Mouse (Mus musculus) myocyte (in vitro differentiated cells): ENCODE measurements at regions not wholly inside any gene's neighbourhood (a gene's known extent, or its start where the extent isn't known, plus 50 kb on each side); places are given as distances from the start of the nearest gene placed in this dataset.

Experiments used
- H3K27me3 ChIP-seq: one replicate; pipeline ENCODE4 v1.6.1; 2011; ENCODE audit not compliant: control insufficient read depth, insufficient read depth, insufficient read length
- H3K36me3 ChIP-seq: one replicate; pipeline ENCODE4 v1.6.1; 2011; ENCODE audit not compliant: control insufficient read depth, insufficient read depth
- H3K4me2 ChIP-seq: one replicate; pipeline ENCODE4 v1.6.1; 2011; ENCODE audit warnings: low read depth, control low read depth
- H3K4me3 ChIP-seq: one replicate; pipeline ENCODE4 v1.5.1; 2011; ENCODE audit warnings: mild to moderate bottlenecking, control low read depth, moderate library complexity
- H3K79me2 ChIP-seq: one replicate; pipeline ENCODE4 v1.6.1; 2011; ENCODE audit not compliant: control insufficient read depth, insufficient read depth
- H3ac ChIP-seq: one replicate; pipeline ENCODE4 v1.6.1; 2011; ENCODE audit not compliant: control insufficient read depth, insufficient read length
- CEBPB ChIP-seq: IDR thresholded peaks from 2 replicates; pipeline ENCODE4 v1.6.1; 2011; ENCODE audit warnings: mild to moderate bottlenecking, moderate library complexity; ENCODE audit not compliant: poor library complexity, insufficient read depth, severe bottlenecking
- E2F4 ChIP-seq: IDR thresholded peaks from one replicate; pipeline ENCODE4 v1.6.1; 2011; ENCODE audit warnings: mild to moderate bottlenecking, control low read depth, moderate library complexity; ENCODE audit not compliant: insufficient read depth
- MAX ChIP-seq: IDR thresholded peaks from one replicate; pipeline ENCODE4 v1.6.1; 2011; ENCODE audit warnings: low read depth, mild to moderate bottlenecking, control low read depth
- MYOD1 ChIP-seq, 3 experiments: IDR thresholded peaks; one replicate each; pipeline ENCODE4 v1.6.1; 2011; ENCODE audit warnings: control low read depth in 2 of 3, low read depth in 2 of 3, mild to moderate bottlenecking in 2 of 3, moderate library complexity in 1 of 3; ENCODE audit not compliant: insufficient read length in 2 of 3, control insufficient read depth in 1 of 3
- MYOG ChIP-seq, 3 experiments: IDR thresholded peaks; one replicate each; pipeline ENCODE4 v1.6.1; 2011; ENCODE audit warnings: control low read depth in 2 of 3, low read depth in 2 of 3, mild to moderate bottlenecking in 2 of 3; ENCODE audit not compliant: insufficient read length in 2 of 3, control insufficient read depth in 1 of 3, insufficient read depth in 1 of 3
- POLR2A ChIP-seq: IDR thresholded peaks from one replicate; pipeline ENCODE4 v1.6.1; 2011; ENCODE audit warnings: low read depth, mild to moderate bottlenecking, control low read depth, moderate library complexity; ENCODE audit not compliant: insufficient read length
- POLR2AphosphoS2 ChIP-seq: IDR thresholded peaks from one replicate; pipeline ENCODE4 v1.6.1; 2011; ENCODE audit warnings: low read depth, control low read depth; ENCODE audit not compliant: insufficient read length
- REST ChIP-seq: IDR thresholded peaks from one replicate; pipeline ENCODE4 v1.6.1; 2011; ENCODE audit warnings: mild to moderate bottlenecking, control low read depth, moderate library complexity; ENCODE audit not compliant: insufficient read depth, insufficient read length
- SRF ChIP-seq: IDR thresholded peaks from one replicate; pipeline ENCODE4 v1.6.1; 2011; ENCODE audit warnings: low read depth; ENCODE audit not compliant: control insufficient read depth, insufficient read length
- TCF12 ChIP-seq: IDR thresholded peaks from one replicate; pipeline ENCODE4 v1.6.1; 2011; ENCODE audit warnings: mild to moderate bottlenecking, control low read depth; ENCODE audit not compliant: poor library complexity, insufficient read depth, severe bottlenecking
- TCF3 ChIP-seq: IDR thresholded peaks from one replicate; pipeline ENCODE4 v1.6.1; 2011; ENCODE audit warnings: low read depth, control low read depth; ENCODE audit not compliant: insufficient read length
- USF1 ChIP-seq: IDR thresholded peaks from one replicate; pipeline ENCODE4 v1.6.1; 2011; ENCODE audit warnings: low read depth, mild to moderate bottlenecking, control low read depth, moderate library complexity

GRCm38 (mm10) chr1:130524744-130525143 lies 62.2 kb upstream of the Cd55 start:
- no peak for TF ChIP-seq CEBPB
- no peak for TF ChIP-seq POLR2A
- no peak for TF ChIP-seq POLR2AphosphoS2
- no peak for TF ChIP-seq MAX
- no peak for TF ChIP-seq SRF
- Histone ChIP-seq H3K27me3 (no peaks in the 10 kb centered on the region), H3K4me3 (no peak overlapping the region), H3K36me3 (no peaks in the 10 kb centered on the region), H3K79me2 (no peaks in the 10 kb centered on the region), H3K4me2 (no peak overlapping the region), H3ac (no peak overlapping the region)

- H3K79me2 ChIP-seq = no peaks in the 10 kb centered on the region
- no peaks in the 10 kb centered on the region for H3K36me3 ChIP-seq
- TF ChIP-seq POLR2A (no peak), POLR2AphosphoS2 (no peak), SRF (no peak), MYOD1 (IDR thresholded peaks at IDR 0.05; ENCODE audit: control insufficient read depth in 1 of 3, insufficient read length in 2 of 3, low read depth in 2 of 3) (no peak), MYOG (IDR thresholded peaks at IDR 0.05; ENCODE audit: control insufficient read depth in 1 of 3, insufficient read depth in 1 of 3, insufficient read length in 2 of 3, low read depth in 2 of 3) (no peak), E2F4 (no peak), REST (no peak), MAX (no peak), TCF3 (no peak), TCF12 (no peak), CEBPB (no peak), USF1 (no peak)
- no peak overlapping the region for H3K4me2 ChIP-seq
- H3ac ChIP-seq = no peak overlapping the region
- no peaks in the 10 kb centered on the region for H3K27me3 ChIP-seq
- no peak overlapping the region for H3K4me3 ChIP-seq
Observed at GRCm38 (mm10) chr1:130517868-130518267, 55.3 kb upstream of the Cd55 start.

- H3K4me2 ChIP-seq = peak overlapping the region; percentile 24
- H3ac ChIP-seq = no peak overlapping the region
- no peak for TF ChIP-seq MYOG (IDR thresholded peaks at IDR 0.05; ENCODE audit: control insufficient read depth in 1 of 3, insufficient read depth in 1 of 3, insufficient read length in 2 of 3, low read depth in 2 of 3)
- TF ChIP-seq POLR2AphosphoS2 = no peak
- no peak for TF ChIP-seq REST
- TF ChIP-seq POLR2A = no peak
- TF ChIP-seq MYOD1 (IDR thresholded peaks at IDR 0.05; ENCODE audit: control insufficient read depth in 1 of 3, insufficient read length in 2 of 3, low read depth in 2 of 3) = no peak
- no peak for TF ChIP-seq E2F4
- TF ChIP-seq SRF = no peak
- TF ChIP-seq TCF12 = no peak
- no peak for TF ChIP-seq TCF3
- no peak for TF ChIP-seq USF1
- no peak for TF ChIP-seq MAX
- no peak for TF ChIP-seq CEBPB
Observed at GRCm38 (mm10) chr1:130516641-130517040, 54.1 kb upstream of the Cd55 start.

GRCm38 (mm10) chr1:130515316-130515715 lies 52.8 kb upstream of the Cd55 start:
- no peak overlapping the region for H3ac ChIP-seq
- H3K36me3 ChIP-seq = no peaks in the 10 kb centered on the region
- H3K4me2 ChIP-seq = no peak overlapping the region
- H3K79me2 ChIP-seq = no peaks in the 10 kb centered on the region
- no peaks in the 10 kb centered on the region for H3K27me3 ChIP-seq
- no peak overlapping the region for H3K4me3 ChIP-seq
- TF ChIP-seq SRF = no peak
- no peak for TF ChIP-seq MYOG (IDR thresholded peaks at IDR 0.05; ENCODE audit: control insufficient read depth in 1 of 3, insufficient read depth in 1 of 3, insufficient read length in 2 of 3, low read depth in 2 of 3)
- no peak for TF ChIP-seq MAX
- TF ChIP-seq USF1 = no peak
- TF ChIP-seq TCF12 = no peak
- TF ChIP-seq CEBPB = no peak
- TF ChIP-seq POLR2AphosphoS2 = no peak
- TF ChIP-seq MYOD1 (IDR thresholded peaks at IDR 0.05; ENCODE audit: control insufficient read depth in 1 of 3, insufficient read length in 2 of 3, low read depth in 2 of 3) = no peak
- no peak for TF ChIP-seq TCF3
- TF ChIP-seq E2F4 = no peak
- no peak for TF ChIP-seq REST
- TF ChIP-seq POLR2A = no peak

More at GRCm38 (mm10) chr1:130516641-130517040, 54.1 kb upstream of the Cd55 start:
- Histone ChIP-seq H3K4me3 (no peak overlapping the region), H3K36me3 (no peaks in the 10 kb centered on the region), H3K27me3 (no peaks in the 10 kb centered on the region), H3K79me2 (no peaks in the 10 kb centered on the region)

DNA sequence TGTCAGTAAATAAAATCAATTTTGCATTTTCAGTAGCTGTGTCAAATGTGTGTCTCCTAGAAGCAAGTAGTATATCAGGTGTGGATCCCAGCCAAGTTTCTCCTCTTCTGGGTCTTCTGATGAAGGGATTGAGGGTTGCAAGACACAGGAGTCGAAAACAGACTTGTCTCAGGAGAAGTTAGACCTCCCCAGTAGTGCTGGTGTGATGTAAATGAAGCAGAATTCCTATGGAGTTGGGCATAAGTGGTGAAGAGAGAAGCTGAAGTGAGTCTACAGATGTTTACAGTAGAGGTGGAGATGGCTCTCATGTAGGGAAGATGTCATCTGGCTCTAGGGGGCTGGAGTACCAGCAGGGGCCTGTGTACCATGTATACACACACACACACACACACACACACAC lies 50.9 kb upstream of the Cd55 start:
- Histone ChIP-seq H3K4me3 (no peak overlapping the region), H3K79me2 (no peaks in the 10 kb centered on the region), H3ac (no peak overlapping the region), H3K27me3 (no peaks in the 10 kb centered on the region), H3K36me3 (no peaks in the 10 kb centered on the region), H3K4me2 (no peak overlapping the region)
- TF ChIP-seq SRF = no peak
- TF ChIP-seq MAX = no peak
- TF ChIP-seq MYOG (IDR thresholded peaks at IDR 0.05; ENCODE audit: control insufficient read depth in 1 of 3, insufficient read depth in 1 of 3, insufficient read length in 2 of 3, low read depth in 2 of 3) = no peak
